Mouse (Mus musculus) macrophage (primary cell): ENCODE measurements around the gene Klhl11. TPM values are rescaled to one million over a fixed set of nuclear protein-coding genes. Genes with fewer than 3 reads are reported as not detected.
A peak's percentile ranks its signal among the peaks of the same experiment; 100 is the strongest.

Experiments used
- H3K27ac ChIP-seq: fragments of 350-480 bp; formaldehyde crosslinking; 2 replicates; pipeline ENCODE4 v1.9.0; 2021
- H3K36me3 ChIP-seq: fragments of 350-480 bp; formaldehyde crosslinking; 2 replicates; pipeline ENCODE4 v1.9.0; 2021; ENCODE audit errors: inconsistent target
- H3K4me3 ChIP-seq: fragments of 350-480 bp; formaldehyde crosslinking; 2 replicates; pipeline ENCODE4 v1.9.0; 2021; ENCODE audit errors: inconsistent target
- H3K79me2 ChIP-seq: fragments of 350-480 bp; formaldehyde crosslinking; 2 replicates; pipeline ENCODE4 v1.9.0; 2021; ENCODE audit errors: inconsistent target
- WGBS: methylation state at CpG from one replicate; pipeline ENCODE4 v1.1.7; 2026; ENCODE audit warnings: inconsistent platforms; ENCODE audit not compliant: missing documents; 5-methylcytosine and 5-hydroxymethylcytosine counted together
- polyA plus RNA-seq: library from polyadenylated mRNA; stranded (reverse); fragments of 250-400 nt; gene quantifications from 3 replicates; pipeline ENCODE4 v1.2.4, GENCODE M21; 2018; ENCODE audit warnings: inconsistent platforms

The Klhl11 gene
- polyA plus RNA-seq, 1 experiment from 2014 or later, result 2.1 TPM

GRCm38 (mm10) chr11:100441797-100442196 lies 30.7 kb downstream of the Klhl11 start, which contains the start of the genes Nt5c3b and Klhl10:
Nt5c3b (minus strand) TSS chr11:100441808.
Klhl10 (plus strand) TSS chr11:100441917.
- Histone ChIP-seq H3K79me2 (no peaks in the 10 kb centered on the region), H3K36me3 (no peaks in the 10 kb centered on the region), H3K4me3 (peak within 1 kb of the TSS; percentile 26), H3K27ac (no peak within 1 kb of the TSS)
- WGBS, result 90% methylated on average over 8 of the region's 8 CpGs

GRCm38 (mm10) chr11:100440691-100441522 lies 31.6 kb downstream of the Klhl11 start:
- no peak overlapping the region for H3K27ac ChIP-seq
- 2% methylated on average over 42 of the region's 52 CpGs for WGBS
- peak overlapping the region; percentile 26 for H3K4me3 ChIP-seq
- H3K36me3 ChIP-seq, result no peaks in the 10 kb centered on the region
- no peaks in the 10 kb centered on the region for H3K79me2 ChIP-seq

GRCm38 (mm10) chr11:100437901-100438300 lies 34.6 kb downstream of the Klhl11 start:
- Histone ChIP-seq H3K79me2 (no peaks in the 10 kb centered on the region), H3K36me3 (no peaks in the 10 kb centered on the region), H3K4me3 (no peak overlapping the region), H3K27ac (no peak overlapping the region)
- WGBS, result 93% methylated on average over 1 of the region's 1 CpGs

- Histone ChIP-seq H3K79me2 (no peaks in the 10 kb centered on the region), H3K4me3 (no peak overlapping the region), H3K27ac (no peak overlapping the region), H3K36me3 (no peaks in the 10 kb centered on the region)
- WGBS, result 98% methylated on average over 7 of the region's 9 CpGs
Measured at GRCm38 (mm10) chr11:100435678-100436246, 36.8 kb downstream of the Klhl11 start.

GRCm38 (mm10) chr11:100432002-100432401 lies 40.5 kb downstream of the Klhl11 start:
- Histone ChIP-seq H3K4me3 (no peak overlapping the region), H3K36me3 (no peaks in the 10 kb centered on the region), H3K27ac (no peak overlapping the region), H3K79me2 (no peaks in the 10 kb centered on the region)
- 96% methylated on average over 5 of the region's 5 CpGs for WGBS

GRCm38 (mm10) chr11:100430052-100430451 lies 42.5 kb downstream of the Klhl11 start:
- WGBS, result 94% methylated on average over 7 of the region's 7 CpGs
- Histone ChIP-seq H3K4me3 (no peak overlapping the region), H3K27ac (no peak overlapping the region), H3K79me2 (no peaks in the 10 kb centered on the region), H3K36me3 (no peaks in the 10 kb centered on the region)

- H3K27ac ChIP-seq, result no peak overlapping the region
- WGBS, result 91% methylated on average over 9 of the region's 9 CpGs
- H3K4me3 ChIP-seq, result no peak overlapping the region
- H3K79me2 ChIP-seq, result no peaks in the 10 kb centered on the region
- no peaks in the 10 kb centered on the region for H3K36me3 ChIP-seq
Measured at GRCm38 (mm10) chr11:100428612-100429199, 43.8 kb downstream of the Klhl11 start.

- Histone ChIP-seq H3K27ac (no peak overlapping the region), H3K4me3 (no peak overlapping the region), H3K79me2 (no peaks in the 10 kb centered on the region), H3K36me3 (no peaks in the 10 kb centered on the region)
- WGBS, result 38% methylated on average over 3 of the region's 3 CpGs
Measured at GRCm38 (mm10) chr11:100426820-100427219, 45.7 kb downstream of the Klhl11 start.

- Histone ChIP-seq H3K36me3 (no peaks in the 10 kb centered on the region), H3K27ac (no peak overlapping the region), H3K79me2 (no peaks in the 10 kb centered on the region), H3K4me3 (no peak overlapping the region)
- WGBS, result 63% methylated on average over 7 of the region's 7 CpGs
Measured at GRCm38 (mm10) chr11:100425851-100426250, 46.7 kb downstream of the Klhl11 start.

GRCm38 (mm10) chr11:100423836-100424235 lies 48.7 kb downstream of the Klhl11 start:
- no peak overlapping the region for H3K4me3 ChIP-seq
- 94% methylated on average over 7 of the region's 7 CpGs for WGBS
- H3K36me3 ChIP-seq, result no peaks in the 10 kb centered on the region
- H3K27ac ChIP-seq, result no peak overlapping the region
- no peaks in the 10 kb centered on the region for H3K79me2 ChIP-seq

GRCm38 (mm10) chr11:100421537-100421936 lies 51.0 kb downstream of the Klhl11 start:
- Histone ChIP-seq H3K4me3 (no peak overlapping the region), H3K27ac (no peak overlapping the region), H3K79me2 (no peaks in the 10 kb centered on the region), H3K36me3 (no peaks in the 10 kb centered on the region)
- WGBS, result 95% methylated on average over 8 of the region's 8 CpGs

GRCm38 (mm10) chr11:100414914-100415822 lies 57.4 kb downstream of the Klhl11 start, which contains the start of gene Fkbp10:
Fkbp10 (plus strand) TSS chr11:100415697.
- Histone ChIP-seq H3K4me3 (no peak within 1 kb of the TSS), H3K27ac (no peak within 1 kb of the TSS)

GRCm38 (mm10) chr11:100414021-100414913 lies 58.3 kb downstream of the Klhl11 start, which contains the start of gene P3h4:
P3h4 (minus strand) TSS chr11:100414836.
- Histone ChIP-seq H3K79me2 (no peaks in the 10 kb centered on the region), H3K4me3 (no peak within 1 kb of the TSS), H3K27ac (no peak within 1 kb of the TSS), H3K36me3 (no peaks in the 10 kb centered on the region)
- 11% methylated on average over 86 of the region's 93 CpGs for WGBS

More at GRCm38 (mm10) chr11:100414914-100415822, 57.4 kb downstream of the Klhl11 start, which contains the start of gene Fkbp10:
- Histone ChIP-seq H3K36me3 (no peaks in the 10 kb centered on the region), H3K79me2 (no peaks in the 10 kb centered on the region)
- WGBS, result 6% methylated on average over 29 of the region's 31 CpGs
